Mouse (Mus musculus) gastrocnemius, postnatal 14 days (tissue): ENCODE results near the gene Shc1. TPM values are rescaled to one million over a fixed set of nuclear protein-coding genes. Genes with fewer than 3 reads are reported as not detected.

Experiments
- DNase-seq: peaks from one replicate; pipeline ENCODE4 v3.0.0; 2021; ENCODE audit warnings: mixed read lengths
- intact Hi-C: fragments of 180-260 bp; cut with DNase I; formaldehyde crosslinking; loops from one replicate; pipeline ENCODE4 v1.15.1; 2025; ENCODE audit warnings: low total_unique reads
- total RNA-seq, 2 experiments: library from RNA; stranded (reverse); gene quantifications; 2 replicates each; pipeline ENCODE4 v1.2.3; 2021

The Shc1 gene
- total RNA-seq, 2 experiments from 2014 or later: 35.9 to 38.8 TPM

DNA sequence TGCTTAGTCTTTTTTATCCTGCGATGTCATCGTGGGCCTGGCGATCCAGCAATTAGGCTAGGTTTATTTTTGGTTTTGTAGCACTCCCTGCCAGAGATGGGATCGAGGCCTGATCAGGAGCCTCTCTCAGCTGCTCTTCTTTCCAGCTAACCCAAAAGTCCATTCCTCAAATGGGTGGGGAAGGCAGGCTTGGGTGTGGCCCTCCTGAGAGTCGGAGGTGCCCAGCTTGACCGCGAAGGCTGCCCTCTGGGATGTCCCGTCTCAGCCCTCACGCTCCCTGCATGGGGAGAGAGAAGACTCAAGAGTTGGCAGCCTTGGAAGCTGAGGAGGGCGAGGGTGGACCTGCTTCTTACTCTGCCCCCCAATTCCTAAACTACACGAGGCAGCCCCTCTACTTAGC is 16.3 kb downstream of the Shc1 start:
- intact Hi-C loops: no loop called here

DNA sequence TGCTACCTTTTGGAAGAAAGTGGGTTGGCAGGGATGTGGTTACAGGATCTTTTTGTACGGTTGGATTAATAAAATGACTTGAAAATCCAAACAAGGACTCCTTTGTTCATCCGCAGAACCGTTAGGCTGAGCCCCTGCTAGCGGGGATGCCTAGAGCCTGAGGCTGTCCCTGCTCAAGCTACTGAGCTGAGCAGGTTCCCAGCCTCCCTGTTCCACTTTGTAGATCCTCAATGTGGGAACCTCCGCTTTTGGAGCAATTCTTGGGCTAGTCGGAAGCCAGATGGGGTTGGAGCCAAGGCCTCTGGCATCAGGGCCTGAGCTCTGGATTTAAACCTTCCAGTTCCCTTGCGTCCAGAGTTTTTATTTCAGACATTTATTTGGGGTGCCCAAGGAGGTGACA is 16.8 kb downstream of the Shc1 start:
- no peak for DNase-seq
- intact Hi-C loops: no loop called here

More for the DNA sequence above, 16.3 kb downstream of the Shc1 start:
- DNase-seq: no peak

- intact Hi-C loops: no loop called here
- peak; percentile 69 for DNase-seq
These were observed 18.2 kb downstream of the Shc1 start, which contains the start of gene Pbxip1 for GRCm38 (mm10) chr3:89436176-89437113. Gene Pbxip1 (plus strand): TSS chr3:89436706.

DNA sequence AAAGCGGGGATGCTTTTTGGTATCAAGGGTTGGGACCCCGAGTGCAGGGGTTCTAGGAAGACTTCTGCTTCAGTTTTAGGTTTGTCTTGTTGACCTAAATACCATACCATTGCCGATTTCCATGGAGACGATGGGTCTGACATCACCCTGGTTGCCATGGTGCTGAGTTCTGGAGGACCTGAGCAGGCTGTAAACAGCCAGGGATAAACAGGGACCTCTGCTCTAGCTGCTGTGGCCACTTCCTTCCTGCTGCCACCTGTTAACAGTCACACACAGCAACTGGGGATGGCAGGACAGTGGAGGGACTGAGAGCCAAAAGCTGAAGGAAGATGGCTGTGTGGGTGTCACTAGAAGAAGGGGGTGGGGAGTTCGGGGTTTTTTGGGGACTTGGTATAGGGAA is 19.0 kb downstream of the Shc1 start:
- DNase-seq: peak; percentile 31
- intact Hi-C loops: no loop called here

GRCm38 (mm10) chr3:89440691-89441090 is 22.4 kb downstream of the Shc1 start:
- peak; percentile 64 for DNase-seq
- intact Hi-C loops: no loop called here

DNA sequence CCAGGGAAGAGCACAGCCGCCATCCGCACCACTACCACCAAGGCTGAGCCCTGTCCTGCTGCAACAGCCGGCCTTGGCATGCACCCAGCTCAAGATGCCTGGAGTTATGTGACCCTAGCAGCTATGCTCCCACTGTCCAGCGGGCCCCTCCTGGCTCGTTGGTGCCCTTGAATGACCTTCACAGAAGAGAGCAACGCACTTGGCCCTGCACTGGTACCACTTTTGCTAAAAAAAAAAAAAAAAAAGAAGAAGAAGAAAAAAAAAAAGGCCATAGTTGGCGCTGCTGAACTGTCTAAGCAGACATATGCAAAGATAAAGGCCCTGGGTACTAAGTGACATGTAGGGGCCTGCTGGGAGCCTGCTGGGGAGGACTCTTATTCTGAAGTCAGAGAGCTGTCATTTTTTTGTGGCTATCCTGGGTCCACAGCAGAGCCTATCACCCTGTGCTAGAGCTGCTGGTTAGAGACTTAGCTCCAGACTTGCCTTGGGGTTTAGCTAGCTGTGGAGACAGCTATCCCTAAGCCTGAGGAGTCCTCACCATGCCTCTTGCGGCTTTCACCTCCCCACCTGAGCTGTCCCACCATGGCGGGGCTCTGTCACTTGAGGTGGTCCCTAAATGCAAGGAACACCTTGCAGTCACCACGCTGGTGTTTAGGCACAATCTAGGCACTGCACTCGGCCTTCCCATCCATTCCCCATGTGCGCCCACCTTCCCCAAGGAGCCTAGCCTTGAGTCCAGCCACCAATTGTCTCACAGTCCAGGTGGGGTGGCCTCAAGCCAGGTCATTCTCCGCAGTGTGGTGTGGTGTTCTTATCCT is 30.7 kb downstream of the Shc1 start:
- DNase-seq: peak; percentile 79
- intact Hi-C loops: loop anchor here (5.0 kb wide), 1 partner anchor 33 kb away; no protein-coding TSS in a partner anchor

DNA sequence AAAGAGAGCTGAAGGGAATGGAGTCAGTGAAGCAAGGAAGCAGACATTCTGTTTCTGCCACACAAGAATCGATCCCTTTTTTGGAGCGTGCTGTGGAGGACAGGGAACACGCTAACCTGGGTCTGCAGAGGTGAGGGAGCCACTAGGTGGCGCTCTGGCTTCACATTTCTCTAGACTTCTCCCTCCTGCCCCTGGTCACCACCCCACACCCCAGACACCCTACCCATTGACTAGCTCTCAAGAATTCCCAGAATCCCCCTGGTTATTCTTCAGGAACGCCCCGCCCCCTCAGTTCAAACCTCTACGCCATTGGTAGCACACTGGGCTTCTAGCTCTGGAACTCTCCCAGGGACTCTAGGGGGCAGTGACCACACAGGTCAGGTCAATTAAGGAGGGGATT is 31.3 kb downstream of the Shc1 start:
- peak; percentile 74 for DNase-seq
- intact Hi-C loops: loop anchor here (5.0 kb wide), 1 partner anchor 33 kb away; no protein-coding TSS in a partner anchor

GRCm38 (mm10) chr3:89451916-89452315 is 33.7 kb downstream of the Shc1 start:
- intact Hi-C loops: no loop called here
- no peak for DNase-seq

DNA sequence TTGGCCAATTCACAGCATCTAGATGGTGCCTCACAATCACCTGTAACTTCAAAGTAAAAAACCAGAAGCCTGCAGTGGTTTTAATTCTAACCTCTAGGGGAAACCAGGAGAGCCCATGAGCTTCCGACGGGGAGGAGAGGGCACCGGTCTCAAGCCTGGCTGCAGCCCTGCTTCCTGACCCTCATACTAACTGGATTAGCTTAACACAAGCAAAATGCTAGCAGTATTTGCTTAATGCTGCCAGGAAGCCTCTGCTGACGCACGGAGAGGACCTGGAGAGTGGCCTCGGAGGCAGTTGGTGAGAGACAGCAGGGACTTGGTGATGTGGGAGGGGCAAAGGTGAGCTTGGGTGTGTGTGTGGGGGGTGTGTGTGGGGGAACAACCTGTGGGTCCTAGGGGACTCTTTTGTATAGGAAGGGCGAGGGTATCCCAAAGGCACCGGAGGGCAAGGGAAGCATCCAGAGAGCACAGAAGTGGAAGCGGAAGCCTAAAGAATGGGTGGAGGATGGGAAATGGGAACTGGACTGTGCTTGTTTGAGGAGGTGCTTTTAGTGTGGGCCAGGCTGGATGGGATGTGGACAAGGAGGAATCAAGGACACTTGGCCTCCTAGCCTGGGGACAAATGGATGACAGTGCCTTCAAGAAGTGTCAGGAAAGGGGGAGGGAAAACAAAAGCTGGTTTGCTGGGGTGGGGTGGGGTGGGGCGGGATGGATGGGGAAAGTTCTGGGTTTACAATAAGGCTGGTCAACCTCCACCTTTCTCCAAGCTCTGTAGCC is 36.3 kb downstream of the Shc1 start, which contains the start of gene Pmvk:
TSS of gene Pmvk (plus strand) at position 141 of the 777 bp plus-strand sequence.
- intact Hi-C loops: no loop called here
- DNase-seq: no peak

- DNase-seq: no peak
- intact Hi-C loops: no loop called here
These were observed 37.6 kb downstream of the Shc1 start for GRCm38 (mm10) chr3:89455786-89456285.

DNA sequence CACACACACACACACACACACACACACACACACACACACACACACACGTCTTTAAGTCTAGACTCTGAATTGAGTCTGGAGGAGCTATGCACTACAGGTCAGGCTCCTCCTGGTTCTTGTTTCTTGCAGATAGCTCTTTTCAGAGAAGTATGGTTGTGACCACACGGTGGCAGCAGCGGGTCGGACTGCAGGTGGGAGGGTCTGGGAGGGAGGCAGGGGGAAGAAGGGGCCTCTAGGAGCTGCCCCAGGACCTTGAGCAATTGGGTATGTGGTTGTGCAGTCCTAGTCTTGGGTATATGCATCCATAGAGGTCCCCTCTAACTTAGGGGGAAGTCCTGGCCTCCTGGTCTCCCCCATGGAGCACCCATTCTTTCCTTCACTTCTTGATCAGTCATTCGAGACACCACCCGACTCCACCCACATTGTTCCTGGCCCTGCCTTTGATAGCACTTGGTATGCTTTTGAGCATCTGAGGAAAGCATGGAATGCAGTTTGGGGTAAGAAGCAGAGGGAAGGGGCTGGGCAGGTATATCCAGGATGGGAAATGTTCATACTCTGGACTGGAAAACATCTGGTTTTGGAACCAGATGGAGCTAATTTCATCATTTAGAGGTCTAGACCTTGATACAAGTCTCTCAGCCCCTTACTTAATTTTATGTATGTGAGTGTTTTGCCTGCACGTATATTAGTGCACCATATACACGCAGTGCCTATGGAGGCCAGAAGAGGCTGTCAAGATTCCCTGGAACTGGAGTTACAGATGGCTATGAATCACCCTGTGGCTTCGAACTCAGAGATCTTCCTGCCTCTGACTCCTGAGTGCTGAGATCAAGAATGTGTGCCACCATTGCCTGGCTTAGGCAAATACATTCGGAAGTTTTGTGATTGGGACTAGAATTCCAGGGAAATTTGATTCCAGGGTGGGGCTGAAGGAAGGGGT is 38.8 kb downstream of the Shc1 start:
- intact Hi-C loops: no loop called here
- peak; percentile 69 for DNase-seq

- intact Hi-C loops: no loop called here
- no peak for DNase-seq
These were observed 40.2 kb downstream of the Shc1 start for GRCm38 (mm10) chr3:89458372-89458964.

- peak; percentile 91 for DNase-seq
- intact Hi-C loops: no loop called here
These were observed 40.9 kb downstream of the Shc1 start for GRCm38 (mm10) chr3:89458965-89459807.

DNA sequence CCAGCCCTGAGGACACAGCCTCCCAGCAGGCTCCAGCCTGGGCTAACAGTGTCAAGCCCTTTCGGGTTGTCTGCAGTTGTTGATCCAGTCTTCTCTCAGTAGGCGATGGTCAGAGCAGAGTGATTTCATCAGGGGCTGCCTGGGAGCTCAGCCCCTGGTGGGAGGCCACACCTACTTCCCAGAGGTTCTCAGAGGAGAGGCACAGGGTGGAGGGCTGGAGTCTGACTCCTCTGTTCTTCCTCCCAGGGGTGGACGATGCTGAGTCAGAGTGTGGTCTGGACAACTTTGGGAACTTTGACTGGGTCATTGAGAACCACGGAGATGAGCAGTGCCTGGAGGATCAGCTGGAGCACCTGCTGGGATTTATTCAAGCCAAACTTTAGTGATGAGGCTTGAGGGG is 50.0 kb downstream of the Shc1 start:
- intact Hi-C loops: no loop called here
- no peak for DNase-seq

DNA sequence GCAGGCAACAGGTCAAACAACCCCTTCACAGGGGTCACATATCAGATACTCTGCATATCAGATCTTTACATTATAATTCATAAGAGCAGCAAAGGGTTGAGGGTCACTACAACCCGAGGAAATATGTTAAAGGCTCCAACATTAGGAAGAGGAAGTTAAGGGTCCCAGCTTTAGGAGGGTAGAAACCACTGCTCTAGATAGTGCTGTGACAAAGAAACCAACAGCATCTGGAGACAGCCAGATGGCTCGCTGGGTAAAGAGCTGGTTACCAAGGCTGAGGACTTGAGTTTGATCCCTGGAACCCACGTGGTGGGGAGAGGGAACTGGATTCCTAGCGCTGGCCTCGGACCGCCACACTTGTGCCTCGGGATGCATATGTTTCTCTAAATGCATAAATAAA is 54.0 kb downstream of the Shc1 start:
- intact Hi-C loops: no loop called here
- DNase-seq: no peak

DNA sequence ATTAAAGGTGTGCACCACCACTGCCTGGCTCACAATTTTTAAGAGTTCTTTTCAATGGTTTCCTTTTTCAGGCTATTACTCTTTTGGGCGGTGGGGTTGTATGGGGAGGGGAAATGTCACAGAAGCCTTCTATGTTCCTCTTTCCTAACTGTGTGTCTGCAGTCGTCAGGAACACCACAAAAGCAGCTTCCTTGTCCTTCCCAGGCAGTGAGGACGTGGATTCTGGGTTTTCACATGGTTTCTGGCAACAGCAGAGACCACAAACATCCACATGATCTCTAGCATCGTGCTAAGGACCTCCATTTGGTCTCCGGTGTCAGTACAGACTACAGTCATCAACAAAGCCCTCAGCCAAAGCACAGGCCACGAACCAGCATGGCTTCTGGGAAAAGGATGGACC is 55.6 kb downstream of the Shc1 start:
- intact Hi-C loops: no loop called here
- DNase-seq: no peak

GRCm38 (mm10) chr3:89479055-89479454 is 60.8 kb downstream of the Shc1 start:
- intact Hi-C loops: no loop called here
- no peak for DNase-seq
